Mouse (Mus musculus): ENCODE measurements around the gene Srl.
"Not testable (repeated sequence)": the region's sequence is repeated elsewhere in the genome, so short reads cannot be mapped to it uniquely, and the experiment has no call there.

Srl gene

DNA sequence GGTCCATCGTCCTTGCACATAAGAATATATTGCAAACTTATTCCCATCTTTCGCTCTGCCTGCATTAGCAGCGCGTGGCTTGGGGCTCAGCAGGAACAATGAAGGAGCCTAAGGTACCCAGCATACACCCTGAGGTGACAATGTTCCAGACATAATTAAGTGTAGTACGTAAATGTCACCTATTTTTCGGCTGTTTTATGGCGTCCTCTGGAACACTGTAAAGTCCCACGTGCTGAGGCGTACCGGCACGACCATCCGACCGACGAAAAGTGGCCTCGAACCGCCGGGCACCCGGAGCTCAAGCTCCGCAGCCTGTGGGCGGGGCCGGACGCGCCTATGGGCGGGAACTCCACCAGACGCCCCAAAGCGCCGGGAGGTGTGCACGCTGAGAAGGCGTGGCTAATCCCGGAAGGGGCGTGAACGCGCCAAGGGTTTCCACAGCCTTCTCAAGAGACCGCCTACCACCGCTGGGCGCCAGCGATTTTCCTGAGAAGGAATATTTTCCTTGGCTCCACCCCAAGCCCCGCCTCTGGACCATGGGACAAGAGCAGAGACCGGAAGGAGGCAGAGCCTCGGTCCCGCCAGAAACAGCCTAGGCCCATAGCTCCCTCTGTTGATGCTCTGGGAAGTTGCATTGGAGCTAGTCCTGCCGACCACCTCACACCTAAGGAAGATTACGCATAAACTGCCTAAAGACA, at the start of gene Srl:
Gene Srl (minus strand): TSS at position 316 of the 698 bp plus-strand sequence.
- peak; percentile 100 for DNase-seq

DNA sequence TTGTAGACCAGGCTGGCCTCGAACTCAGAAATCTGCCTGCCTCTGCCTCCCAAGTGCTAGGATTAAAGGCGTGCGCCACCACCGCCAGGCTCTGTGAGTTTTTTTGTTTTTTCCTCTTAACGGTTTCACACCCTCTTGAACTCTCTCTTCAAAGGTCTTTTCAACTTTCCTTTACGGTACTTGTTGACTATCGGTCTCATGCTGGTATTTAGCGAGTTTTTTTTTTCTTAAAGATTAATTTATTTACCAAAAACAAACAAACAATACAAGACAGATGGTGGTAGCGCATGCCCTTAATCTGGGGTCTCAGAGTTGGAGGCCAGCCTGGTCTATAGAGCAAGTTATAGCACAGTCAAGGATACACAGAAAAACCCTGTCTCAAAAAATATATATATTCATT, 48.6 kb upstream of the Srl start:
- DNase-seq: no peak

DNA sequence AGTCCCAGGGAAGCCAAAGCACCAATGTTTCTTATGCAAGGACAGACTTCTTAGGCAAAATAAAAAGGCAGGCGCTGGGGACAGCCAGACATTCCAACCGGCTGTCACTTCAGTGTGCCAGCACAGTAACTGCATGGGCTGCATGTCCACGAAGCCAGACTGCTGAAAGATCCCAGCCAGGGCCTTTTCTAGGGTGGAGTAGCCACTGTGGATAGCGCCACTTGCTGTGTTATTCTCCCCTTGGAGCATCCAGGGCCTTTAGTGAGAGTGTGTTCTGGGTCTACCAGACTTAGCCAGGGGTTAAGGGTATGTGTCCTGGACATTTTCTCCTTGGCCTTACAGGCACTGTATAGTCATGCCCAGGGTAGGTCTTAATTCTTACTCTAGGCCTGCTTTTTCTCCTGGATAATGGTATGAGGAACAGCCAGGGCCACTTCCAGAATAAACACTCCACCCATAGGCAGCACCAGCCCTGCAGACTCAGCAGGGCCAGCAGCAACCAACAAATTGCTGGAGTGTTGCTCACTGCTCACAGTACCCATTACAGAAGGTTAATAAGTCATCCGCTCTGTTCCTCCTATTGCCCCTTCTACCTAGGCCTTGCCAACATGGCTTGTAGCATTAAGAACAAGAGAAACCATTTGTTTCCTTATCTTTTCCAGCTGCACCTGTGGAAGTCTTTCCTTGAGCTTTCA, 46.0 kb upstream of the Srl start:
- DNase-seq: peak; percentile 45

DNA sequence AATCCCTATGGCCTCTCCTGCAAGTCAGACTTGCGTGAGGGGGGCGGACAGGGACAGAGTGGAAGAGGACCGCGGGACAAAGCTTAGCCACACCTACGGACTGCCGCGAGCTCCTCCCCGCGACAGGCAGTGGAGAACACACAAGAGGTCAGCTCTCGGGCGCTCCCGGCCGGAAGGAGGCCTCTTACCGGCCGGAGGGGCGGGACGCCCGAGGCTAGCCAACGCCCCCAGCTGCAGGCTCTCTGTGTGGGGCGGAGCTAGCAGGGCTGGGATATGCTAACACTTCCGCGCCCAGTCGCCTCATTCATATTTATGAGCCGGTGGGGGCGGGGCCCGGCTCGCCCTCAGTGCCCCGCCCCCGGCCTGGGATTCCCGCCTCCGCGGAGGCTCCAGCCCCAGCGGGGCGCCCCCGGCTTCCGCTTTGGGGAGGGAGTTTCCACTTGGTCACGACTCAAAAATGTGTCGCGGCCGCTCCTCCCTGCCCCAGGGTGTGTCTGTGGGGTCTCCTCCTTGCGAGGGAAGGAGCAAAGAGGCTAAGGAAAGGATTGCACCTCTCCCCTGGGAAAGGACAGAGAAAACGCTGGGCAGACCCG, 45.0 kb upstream of the Srl start:
- DNase-seq: peak; percentile 99

DNA sequence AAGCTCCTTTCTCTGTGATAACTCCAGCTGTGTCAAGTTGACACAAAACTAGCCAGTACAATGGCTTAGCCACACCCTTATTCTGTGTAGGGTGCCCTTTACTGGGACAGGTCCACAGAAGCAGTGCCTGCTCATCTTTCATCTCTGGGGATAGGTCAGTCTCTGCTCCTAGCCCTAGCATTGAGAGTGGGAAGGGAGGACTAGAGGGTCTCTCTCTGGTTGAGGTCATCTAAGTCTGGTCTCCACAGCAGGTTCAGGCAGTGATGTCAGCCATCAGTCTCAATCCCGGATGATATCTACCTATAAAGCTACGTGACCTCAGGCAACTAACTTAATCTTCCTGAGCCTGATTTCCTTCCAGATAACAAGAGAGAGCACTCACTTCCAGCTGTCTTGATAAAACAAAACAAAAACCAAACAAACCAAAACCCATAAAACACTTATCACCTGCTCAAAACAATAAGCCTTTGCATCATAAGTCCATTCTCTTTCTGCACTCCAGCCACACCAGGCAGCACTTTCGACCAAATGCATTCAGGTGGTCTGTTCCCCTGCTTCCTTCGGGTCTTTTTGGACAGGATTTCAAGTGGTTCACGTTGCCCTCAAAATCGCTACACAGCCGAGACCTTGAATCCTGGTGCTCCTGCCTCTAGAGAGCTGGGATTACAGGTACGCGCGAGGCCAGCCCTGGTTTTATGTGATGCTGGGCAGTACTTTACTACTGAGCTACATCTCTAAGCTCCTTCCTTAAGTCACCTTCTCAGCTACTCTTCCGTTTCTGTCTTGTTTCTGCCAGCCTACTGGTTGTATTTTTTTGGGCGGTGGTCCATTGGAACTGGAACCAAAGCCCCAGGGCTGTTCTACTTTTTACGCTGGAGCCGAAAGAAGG, 44.3 kb upstream of the Srl start:
- DNase-seq: no peak

DNA sequence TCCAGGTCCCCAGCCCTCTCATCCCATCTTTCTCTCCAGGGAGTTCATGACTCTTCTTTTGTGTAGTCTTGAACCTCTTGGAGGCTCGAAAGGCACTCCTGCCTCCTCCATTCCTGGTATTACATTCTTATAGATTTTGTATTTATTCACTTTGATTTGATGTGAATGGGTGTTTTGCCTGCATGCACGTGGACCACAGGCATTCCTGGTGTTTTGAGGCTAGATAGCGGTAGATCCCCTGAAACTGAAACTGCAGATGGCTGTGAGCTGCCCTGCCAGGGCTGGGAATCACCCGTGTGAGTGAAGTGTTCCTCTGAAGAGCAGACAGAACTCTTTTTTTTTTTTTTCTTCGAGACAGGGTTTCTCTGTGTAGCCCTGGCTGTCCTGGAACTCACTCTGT, 42.8 kb upstream of the Srl start:
- no peak for DNase-seq

DNA sequence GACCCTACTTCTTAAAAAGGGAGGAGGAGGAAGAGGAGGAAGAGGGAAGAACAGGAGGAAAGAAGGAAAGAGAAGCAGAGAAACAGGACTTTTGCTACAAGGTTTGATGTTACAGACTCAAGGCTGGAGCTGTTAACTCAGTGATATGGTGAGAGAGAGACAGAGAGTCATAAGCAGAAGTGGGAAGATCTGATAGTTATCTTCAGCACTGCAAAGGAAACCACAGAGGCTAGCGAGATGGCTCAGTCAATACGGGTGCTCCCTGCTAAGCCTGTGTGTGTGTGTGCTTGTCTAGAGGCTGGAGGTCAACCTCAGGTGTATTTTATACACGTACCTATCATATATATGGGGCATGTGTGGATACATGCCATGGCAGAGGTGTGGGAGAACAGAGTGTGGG, 42.2 kb upstream of the Srl start:
- DNase-seq: no peak

DNA sequence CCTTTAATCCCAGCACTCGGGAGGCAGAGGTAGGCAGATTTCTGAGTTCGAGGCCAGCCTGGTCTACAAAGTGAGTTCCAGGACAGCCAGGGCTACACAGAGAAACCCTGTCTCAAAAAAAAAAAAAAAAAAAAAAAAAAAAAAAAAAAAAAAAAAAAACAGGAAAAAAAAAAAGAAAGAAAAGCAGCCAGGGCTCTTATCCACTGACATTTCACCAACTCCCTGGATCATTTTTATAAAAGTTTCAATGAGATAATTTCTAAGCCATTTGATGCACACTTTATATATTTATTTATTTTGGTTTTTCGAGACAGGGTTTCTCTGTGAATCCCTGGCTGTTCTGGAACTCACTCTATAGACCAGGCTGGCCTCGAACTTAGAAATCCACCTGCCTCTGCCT, 39.6 kb upstream of the Srl start:
- DNase-seq: not testable (repeated sequence)

DNA sequence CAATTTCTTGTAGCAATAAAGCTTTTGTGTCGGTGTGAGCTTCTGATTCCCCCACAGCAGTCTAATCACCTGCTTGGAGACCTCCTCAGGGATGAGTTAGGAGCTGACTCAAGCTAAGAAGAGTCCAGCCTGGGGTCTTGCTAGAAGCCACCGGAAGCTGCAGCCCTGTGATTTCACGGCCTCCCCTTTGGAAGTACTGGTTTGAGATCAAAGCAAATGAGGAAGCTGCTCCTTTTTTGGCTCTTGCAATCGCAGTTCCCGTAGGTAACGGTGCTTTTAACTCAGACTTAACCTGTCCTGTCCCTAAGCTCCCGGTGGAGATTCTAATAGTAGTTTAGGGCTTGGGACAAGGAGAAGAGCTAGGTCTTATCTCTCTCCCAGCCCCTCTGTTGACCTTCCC, 37.0 kb upstream of the Srl start:
- DNase-seq: no peak

DNA sequence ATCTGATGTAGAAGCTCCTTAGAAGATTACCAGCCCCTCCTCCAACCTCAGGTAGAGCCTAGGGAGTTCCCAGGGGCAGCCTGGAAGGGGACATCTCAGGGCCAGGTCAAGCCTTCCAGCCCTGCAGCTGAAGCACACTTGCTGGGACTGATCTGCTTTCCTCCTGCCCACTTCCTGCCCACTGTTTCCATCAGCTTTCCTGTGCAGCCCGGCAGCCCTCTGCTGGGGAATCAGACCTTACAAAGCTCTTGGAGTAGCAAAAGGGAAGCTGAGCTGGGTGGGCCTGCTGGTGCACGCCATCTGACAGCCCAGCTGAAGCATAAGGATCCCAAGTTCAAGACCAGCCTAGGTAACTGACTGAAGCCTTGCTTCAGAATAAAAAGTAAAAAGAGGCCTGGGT, 35.3 kb upstream of the Srl start:
- DNase-seq: no peak

DNA sequence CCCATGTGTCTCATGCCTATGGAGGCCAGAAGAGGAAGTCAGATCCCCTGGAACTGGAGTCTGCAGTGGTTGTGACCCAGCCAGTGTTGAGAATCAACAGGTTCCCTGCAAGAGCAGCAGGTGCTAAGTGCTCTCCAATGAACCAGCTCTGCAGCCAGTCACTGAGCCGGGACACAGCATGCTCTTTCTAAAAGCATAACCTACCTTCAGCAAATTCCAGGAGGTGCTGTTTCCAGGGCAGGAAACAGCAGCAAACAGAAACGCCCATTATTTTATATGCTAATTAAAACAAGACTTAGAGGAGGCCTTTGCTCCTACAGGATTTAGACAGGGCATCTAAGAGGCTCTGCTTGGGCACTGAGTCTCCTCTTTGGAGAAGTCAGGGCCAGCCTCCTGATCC, 34.4 kb upstream of the Srl start:
- no peak for DNase-seq

DNA sequence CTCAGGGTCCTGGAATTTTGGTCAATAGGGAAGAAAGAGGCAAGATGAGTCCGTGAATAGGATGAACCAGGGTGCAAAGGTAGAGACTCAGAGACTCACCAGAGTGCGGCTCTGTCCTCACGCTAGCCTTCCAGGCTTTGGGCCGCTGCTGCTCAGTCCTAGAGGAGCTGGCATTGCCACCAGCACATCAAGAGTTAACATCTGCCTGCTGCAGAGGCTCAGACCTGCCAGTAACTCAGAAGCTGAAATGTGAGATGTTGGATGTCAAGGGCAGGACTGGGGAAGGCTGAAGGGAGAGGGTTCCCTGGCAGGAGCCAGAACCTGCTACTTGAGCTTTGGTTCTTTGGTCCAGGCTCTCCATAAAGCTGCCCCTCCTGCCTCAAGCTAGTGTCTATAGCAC, 29.1 kb upstream of the Srl start:
- DNase-seq: no peak

DNA sequence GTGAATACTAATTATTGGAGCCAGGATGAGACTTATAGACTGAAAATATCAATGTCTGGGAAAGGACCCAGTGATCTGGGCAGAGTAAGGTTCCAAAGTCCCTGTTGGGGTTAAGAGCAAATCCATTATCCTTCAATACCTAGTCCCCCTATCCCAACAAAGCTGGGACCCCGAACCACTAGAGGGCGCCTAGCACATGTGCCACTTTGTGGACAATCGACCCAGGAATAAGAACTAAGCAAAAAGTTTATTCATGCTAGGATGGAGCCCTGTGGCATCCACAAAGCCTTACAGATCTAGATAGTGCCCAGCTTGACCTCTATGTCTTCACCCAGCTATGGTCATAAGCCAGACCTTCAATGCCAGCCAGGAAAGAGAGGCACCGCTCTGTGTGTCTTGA, 26.3 kb upstream of the Srl start:
- peak; percentile 93 for DNase-seq

DNA sequence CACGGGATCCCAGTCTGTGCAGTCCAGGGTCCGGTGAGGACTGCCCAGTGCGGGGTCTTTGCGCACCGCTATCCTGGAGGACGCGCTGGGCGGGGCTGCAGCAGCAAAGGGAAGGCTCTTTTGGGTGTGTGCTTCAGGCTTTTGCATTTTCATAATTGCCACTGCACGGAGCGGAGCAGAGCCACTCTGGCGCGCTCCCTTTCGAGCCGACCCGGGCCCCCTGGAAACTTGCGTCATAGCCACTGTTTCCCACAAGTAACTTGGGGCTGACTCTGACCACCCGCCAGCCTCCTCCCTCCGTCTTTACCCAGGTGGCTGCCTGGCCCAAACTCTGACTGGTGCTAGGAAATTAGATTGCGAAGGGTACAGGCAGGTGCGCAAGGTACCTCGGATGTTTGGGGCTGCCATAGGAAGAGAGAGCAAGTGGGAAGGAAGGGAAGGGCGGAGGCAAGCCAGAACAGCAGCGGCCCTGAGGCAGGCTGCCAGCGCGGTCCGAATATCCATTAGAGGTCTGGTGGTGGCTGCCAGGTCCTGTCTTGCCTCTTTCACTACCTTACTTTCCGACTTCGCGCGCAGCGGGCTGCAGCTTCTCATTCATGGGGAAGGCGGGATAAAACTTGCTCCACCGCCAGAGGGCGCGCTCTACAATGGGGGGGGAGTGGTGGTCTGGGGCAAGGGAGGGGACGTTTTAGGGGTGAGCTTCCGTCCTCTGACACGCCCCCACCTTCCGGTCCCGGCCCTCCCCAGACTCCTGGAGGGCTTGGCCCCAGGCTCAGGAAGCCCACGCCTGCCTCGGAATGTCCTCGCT, 18.7 kb upstream of the Srl start:
- peak; percentile 79 for DNase-seq

DNA sequence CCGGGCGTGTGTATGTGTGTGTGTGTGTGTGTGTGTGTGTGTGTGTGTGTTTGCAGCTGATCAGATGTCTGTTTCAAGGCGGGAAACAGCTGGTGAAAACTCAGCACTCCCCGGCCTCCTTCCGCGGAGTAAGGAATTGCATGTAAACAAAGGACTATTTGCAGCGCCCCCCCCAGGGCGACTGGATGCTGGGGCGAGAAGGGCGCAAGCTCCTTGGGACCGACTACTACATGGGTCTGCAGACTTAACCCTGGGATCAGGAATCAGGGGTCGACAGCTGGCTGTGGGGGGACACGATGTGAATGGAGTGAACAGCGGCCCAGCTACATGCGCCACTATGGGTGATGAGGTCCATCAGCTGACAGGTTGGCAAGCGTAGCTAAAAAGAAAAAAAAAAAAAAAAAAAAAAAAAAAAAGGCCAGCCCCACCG, 18.1 kb upstream of the Srl start, which contains the start of gene Tfap4:
Gene Tfap4 (minus strand): TSS at position 140 of the 430 bp plus-strand sequence.
- DNase-seq: peak; percentile 92

DNA sequence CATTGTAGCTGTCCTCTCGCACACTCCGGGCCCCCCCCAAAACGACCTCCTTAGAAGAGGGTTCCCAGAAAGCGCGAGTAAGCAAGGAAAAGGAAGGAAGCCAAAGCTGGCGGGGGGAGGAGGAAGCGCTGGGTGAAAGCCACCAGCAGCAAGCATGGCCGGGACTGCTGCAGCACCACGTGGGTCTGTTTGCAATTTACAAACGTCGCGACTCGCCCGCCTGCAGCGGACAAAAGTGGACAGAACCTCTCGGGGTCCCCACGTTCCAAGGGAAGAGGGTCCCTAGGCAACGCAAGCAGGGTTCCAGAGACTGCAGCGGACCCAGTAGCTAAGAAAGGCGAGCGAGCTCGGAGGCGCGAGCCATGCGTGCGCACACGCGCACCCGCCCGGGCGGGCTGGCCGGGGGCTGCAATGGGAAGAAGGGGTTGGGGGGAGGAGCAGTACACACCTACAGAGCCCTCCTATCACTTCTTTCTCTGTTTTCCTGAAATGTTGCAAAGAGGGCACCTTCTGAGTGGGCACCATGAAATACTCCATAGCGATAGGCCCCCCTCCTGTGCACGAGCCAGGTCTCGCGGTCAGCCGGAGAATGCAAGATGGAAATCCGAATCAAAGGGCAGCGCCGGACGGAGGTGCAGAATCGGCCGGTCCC, 17.5 kb upstream of the Srl start:
- peak; percentile 78 for DNase-seq

DNA sequence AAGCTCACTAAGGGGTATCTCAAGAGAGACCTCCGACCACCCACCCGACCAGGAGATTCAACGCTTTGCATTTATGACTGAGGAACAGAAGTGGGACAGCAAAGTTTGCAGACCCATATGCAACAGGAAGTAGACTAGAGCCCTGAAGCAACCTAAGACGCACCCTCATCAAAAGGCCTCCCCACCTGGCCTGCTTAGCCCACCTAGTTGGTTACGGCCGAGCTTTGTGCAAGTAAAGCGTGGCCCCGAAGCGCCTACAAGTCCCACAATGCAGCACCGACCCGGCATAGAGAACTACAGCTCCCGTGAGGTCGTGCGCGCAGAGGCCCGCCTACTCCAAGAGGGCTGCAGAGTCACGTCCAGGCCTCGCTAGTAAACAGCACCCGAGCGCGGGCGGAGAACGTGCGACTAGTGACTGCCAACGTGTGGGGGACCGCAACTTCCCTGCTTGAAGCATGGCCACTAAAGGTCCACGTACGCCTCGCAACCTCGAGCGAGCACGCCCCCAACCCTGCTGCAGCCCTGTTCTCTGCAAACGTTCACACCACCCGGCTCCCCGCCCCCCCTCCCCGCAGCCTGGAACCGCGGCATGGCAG, 16.9 kb upstream of the Srl start:
- peak; percentile 95 for DNase-seq

DNA sequence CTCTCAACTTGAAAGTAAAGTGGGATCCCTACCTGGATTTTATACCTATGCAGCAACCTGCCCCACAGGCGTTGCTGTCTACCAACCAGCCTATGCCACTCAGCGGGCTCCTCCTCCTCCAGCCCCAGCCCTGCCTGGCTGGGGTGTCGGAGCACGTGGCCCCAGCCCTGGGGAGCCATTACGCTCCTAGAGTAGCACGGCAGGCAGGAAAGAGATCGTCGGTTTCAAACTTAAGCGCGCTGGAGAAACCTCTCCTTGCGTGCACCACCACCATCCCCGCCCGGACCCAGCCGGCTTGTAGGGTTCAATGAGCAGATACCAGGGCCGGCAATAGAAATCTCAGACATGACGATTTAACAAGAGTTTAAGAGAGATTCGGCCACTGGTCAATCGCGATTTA, 16.3 kb upstream of the Srl start:
- DNase-seq: peak; percentile 81

DNA sequence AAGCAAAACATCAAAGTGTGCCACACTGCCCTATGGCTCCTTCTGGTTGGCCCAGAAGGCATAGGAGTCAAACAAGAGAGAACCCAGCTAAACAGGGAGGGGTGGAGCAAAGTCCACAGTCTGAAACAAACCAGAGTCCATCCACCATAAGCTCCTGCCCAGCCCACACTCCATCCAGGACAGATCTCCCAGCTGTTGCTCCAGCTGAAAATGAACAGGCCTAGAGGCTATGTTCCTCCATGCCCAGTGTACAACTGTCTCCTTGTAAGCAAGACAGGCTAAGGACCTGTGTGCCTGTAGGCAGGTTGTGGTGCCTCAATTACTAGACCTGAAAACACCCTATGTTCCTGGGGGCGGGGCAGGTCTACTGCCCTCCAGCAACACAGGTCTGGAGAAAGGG, 15.5 kb upstream of the Srl start:
- DNase-seq: no peak

DNA sequence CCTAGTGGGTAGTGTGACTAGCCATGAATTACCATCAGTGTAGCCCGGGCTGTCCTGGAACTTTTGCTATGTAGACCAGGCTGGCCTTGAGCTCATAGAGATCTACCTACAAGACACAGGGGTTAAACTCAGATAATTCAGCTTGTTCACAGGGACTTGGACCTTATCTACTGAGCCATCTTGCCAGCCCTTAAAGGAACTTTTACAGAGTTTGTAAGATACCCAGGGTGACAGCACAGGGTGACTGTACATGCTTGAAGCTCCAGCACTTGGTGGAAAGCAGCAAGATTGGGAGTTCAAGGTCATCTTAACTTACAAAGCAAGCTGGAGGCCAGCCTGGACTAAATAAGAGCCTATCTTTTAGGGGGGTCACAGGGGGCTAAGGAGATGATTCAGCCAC, 13.9 kb upstream of the Srl start:
- DNase-seq: no peak

DNA sequence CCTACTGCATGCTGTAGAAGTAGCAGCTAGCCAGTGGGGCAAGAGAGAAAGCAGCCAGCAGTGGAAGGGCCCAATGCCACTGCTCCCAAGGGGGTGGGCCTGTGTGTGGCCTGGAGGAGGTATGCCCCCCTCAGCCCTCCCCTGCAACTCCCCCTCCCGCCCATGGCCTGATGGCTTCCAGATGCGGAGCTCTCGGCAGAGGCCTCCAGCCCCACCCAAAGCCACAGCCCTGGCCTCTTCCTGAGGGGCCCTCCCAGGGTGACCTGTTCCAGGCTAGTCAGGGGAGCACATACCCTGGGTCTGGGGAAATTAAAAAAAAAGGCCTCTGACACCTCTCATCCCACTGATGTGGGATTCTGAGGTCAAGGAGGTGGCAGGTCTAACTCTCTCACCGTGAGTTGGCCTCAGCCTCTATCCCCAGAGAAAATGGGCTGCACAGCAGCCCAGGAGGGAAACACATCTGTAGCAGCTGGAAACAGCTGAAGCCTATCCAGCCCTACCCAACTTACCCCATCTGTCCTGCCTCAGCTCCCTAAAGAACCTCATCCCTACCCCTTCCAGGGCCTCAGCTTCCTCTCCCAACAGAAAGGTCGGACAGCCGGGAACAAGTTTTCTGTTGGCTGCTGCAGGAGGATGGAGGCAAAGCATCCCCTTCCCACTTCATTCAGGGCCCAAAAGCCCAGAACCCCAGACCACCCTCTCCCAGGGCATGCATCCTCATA, 11.4 kb upstream of the Srl start:
- DNase-seq: no peak

Measured in lung, postnatal 36 days (tissue).